Mouse (Mus musculus) R1 (cell line): ENCODE measurements around the gene Gm36176.
"Not testable (repeated sequence)": the region's sequence is repeated elsewhere in the genome, so short reads cannot be mapped to it uniquely, and the experiment has no call there.

ENCODE experiments used
- DNase-seq: peaks from one replicate; pipeline ENCODE4 v3.0.0-alpha.2; 2018; ENCODE audit warnings: low read depth, low spot score

Gm36176 gene

GRCm38 (mm10) chr10:77846503-77846902 is at the start of gene Gm36176:
Gene Gm36176 (plus strand): TSS chr10:77846803.
- no peak for DNase-seq

DNA sequence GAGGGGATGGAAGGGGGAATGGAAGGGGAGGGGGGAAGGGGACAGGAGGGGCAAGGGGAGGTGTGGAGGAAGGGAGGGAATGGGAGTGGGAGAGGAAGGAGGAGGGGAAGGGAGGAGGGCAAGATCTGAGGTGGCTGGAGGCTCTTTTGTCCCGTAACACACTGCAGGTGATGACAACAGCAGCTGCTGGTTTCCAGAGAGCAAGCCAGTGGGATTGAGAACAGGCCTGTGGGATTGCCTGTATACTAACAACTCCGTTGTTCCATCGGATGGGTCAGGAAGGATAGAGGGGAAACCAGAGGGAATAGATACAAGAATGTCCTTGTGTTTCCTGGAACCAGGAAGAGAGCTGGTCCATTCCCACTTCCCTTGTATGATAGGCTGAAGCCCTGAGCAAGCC is 48.9 kb upstream of the Gm36176 start:
- no peak for DNase-seq

DNA sequence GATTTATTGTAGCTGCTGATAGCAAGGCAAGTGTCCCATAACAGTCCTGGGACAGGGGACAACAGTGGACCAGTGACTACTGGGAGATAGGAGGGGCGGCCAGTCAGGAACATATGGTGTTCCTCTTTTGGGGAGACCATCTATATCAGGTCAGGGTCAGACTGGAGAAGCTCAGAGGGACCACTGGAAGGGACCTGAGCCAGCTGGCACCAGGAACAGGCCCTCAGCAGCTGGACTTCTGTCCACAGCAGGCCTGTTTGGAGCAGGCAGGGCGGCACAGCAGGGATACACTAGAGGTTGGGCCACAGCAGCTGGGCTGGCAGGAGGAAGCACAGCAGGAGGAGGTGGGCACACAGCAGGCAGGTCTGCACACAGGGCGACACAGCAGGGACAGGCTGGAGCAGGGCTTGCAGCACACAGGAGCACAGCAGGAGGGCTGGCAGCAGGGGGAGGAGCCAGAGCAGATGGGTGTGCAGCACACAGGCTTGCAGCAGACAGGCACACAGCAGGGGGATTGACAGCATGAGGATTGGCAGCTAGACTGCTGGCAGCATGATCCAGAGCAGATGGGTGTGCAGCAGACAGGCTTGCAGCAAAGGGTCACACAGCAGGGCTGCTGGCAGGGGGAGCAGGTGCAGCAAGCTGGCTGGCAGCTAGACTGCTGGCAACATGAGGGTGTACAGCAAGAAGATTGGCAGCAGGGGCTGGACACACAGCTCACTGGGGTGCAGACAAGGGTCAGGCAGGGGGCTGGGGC is 48.3 kb upstream of the Gm36176 start:
- DNase-seq = not testable (repeated sequence)

DNA sequence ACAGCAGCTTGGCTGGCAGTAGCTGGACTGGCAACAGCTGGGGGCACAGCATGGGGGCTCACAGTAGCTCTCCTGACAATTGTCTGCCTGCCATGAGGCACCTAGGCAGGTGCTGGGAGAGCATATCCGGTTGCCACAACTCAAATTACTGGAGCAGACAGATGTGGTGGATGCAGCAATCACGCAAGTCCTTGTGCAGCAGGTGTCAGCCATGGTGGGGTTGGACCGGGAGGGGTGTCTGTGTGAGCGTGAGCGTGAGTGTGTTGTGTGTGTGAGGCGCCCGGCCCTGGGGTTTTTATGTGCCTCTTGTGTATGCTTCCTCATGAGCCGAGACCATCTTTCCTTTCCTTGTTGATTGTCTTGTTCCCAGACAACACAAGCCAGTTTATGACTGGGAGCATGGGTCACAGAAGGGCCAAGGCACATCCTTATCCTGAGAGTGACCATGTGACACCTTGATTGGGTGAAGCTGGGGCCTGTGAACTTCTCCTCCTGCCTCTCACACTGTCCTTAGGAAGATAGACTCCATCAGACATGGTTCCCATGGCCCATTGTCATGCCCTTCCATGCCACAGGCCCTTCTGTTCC is 47.6 kb upstream of the Gm36176 start, which contains the start of gene Gm19668:
Gene Gm19668 (minus strand): TSS at position 213 of the 588 bp plus-strand sequence.
- DNase-seq = peak; percentile 11

GRCm38 (mm10) chr10:77804095-77804494 is 42.5 kb upstream of the Gm36176 start:
- no peak for DNase-seq

GRCm38 (mm10) chr10:77811743-77812142 is 34.9 kb upstream of the Gm36176 start, which contains the start of gene Gm9507:
Gene Gm9507 (minus strand): TSS chr10:77811843.
- no peak for DNase-seq

- DNase-seq = no peak
Observed at GRCm38 (mm10) chr10:77814382-77814781, 32.2 kb upstream of the Gm36176 start, which contains the start of gene Gm2696. Gene Gm2696 (plus strand): TSS chr10:77814682.

DNA sequence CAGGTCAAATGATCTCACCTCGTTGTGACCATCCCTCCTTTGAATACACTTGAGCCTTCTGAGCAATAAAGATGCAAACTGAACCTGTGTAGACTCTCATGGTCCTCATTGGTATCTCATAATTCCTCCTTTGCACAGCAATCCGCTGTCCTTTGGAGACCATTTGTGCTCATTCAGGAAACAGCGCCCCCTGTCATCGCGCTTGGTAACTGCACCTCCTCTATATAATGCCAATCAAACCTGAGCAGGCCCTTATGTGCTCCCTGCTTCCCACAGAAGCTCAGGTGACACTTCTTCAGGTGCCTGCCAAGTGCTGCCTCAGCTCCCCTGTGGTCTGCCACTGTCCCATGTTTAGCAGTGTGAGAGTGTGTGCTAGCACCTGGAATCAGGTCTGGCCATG is 31.1 kb upstream of the Gm36176 start:
- DNase-seq = peak; percentile 40

DNA sequence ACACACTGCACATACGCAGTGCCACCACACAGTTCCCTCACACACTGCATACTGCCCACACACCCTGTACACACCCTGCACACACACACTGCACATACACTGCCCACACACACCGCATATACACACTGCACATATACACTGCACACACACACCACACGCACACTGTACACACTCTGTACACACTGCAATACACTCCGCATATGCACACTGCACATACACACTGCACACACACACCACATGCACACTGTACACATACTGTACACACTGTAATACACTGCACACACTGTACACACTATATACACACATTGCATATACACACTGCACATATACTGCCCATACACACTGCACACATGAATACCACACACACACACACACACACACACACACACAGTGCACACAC is 28.1 kb upstream of the Gm36176 start:
- DNase-seq = no peak

- DNase-seq = no peak
Observed at GRCm38 (mm10) chr10:77819203-77819602, 27.4 kb upstream of the Gm36176 start.

DNA sequence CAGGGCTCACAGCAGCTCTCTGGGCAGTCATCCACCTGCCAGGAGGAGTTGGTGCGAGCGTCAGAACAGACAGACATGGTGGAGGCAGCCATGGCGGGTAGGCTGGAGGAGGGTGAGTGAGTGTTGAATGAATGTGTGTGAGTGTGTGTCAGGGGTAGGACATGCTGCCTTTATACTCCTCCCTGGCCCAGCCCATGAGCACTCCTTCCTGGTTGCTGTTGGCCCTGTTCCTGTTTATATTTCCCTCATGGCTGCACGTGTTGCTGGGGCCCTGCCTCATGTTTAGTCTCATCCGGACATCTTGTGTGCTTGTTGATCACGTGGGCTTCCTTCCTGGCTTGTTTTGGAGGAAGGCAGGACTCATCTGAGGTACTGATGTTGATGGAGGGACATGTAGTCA is 19.7 kb upstream of the Gm36176 start, which contains the start of gene Krtap10-4:
Gene Krtap10-4 (minus strand): TSS at position 145 of the 400 bp plus-strand sequence.
- DNase-seq = no peak

GRCm38 (mm10) chr10:77835647-77836046 is 11.0 kb upstream of the Gm36176 start, which contains the start of gene Krtap10-10:
Gene Krtap10-10 (plus strand): TSS chr10:77835947.
- DNase-seq = no peak

DNA sequence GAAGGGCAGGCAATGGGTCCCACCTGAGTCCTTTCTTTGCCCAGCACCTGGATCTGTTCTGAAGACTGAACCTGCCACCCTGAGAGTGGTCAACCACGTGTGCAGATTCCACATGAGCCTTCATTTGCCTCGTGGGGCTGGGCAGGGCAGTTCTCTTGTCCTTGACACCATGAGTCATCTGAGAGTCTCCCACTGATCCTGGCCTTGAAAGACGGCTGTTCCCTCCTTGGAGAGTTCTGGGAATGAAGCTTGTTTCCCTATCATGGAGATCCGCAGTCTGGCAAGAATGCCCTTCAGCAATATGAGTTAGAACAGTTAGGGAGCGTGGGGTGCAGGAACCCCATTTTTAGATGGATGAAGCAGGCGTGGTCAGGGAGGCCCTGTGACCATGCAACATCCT is 7.6 kb upstream of the Gm36176 start:
- no peak for DNase-seq

DNA sequence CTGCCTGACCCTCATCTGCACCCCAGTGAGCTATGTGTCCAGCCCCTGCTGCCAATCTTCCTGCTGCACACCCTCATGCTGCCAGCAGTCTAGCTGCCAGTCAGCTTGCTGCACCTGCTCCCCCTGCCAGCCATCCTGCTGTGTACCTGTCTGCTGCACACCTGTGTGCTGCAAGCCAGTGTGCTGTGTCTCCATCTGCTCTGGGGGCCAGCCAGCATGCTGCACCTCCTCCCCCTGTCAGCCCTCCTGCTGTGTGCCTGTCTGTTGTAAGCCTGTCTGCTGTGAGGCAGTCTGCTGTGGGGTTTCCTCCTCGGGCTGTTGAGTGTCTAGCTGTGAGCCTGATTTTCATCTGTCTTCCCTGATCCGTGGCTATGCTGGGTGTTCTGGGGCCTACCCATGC is 358 bp downstream of the Gm36176 start:
- DNase-seq = no peak

- DNase-seq = no peak
Observed at GRCm38 (mm10) chr10:77847538-77847937, 935 bp downstream of the Gm36176 start.

DNA sequence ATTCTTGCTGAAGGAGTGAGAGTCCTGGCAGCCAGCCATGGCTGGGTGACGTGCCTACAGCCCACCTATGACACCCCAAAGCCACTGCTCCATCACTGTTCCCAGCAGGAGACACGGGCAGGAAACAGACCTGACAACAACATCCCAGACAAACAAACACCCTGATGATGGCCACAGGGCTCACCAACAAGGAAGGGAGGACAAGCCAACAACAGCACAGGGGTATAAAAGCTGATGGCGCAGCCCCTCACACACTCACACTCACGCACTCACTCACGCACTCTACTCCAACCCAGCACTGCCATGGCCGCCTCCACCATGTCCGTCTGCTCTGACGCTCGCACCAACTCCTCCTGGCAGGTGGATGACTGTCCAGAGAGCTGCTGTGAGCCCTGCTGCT is 6.0 kb downstream of the Gm36176 start, which contains the start of gene Gm10318:
Gene Gm10318 (plus strand): TSS at position 301 of the 400 bp plus-strand sequence.
- DNase-seq = no peak

DNA sequence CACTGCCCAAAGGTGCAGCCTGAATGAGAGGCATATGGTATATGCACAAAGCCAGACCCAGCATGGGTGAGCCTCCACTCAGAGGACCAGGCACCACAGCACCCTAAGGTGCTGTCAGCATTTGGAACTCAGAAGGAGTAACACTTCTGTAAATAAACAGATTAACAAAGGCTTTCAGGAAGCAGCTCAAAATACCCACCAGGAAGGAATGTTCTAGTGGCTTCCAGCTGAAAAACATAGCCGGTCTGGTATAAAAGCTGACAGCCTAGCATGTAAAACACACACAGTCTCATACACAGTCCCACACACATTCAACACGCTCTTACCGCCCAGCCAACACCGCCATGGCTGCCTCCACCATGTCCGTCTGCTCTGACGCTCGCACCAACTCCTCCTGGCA is 15.1 kb downstream of the Gm36176 start, which contains the start of gene Gm3285:
Gene Gm3285 (plus strand): TSS at position 301 of the 400 bp plus-strand sequence.
- DNase-seq = no peak

DNA sequence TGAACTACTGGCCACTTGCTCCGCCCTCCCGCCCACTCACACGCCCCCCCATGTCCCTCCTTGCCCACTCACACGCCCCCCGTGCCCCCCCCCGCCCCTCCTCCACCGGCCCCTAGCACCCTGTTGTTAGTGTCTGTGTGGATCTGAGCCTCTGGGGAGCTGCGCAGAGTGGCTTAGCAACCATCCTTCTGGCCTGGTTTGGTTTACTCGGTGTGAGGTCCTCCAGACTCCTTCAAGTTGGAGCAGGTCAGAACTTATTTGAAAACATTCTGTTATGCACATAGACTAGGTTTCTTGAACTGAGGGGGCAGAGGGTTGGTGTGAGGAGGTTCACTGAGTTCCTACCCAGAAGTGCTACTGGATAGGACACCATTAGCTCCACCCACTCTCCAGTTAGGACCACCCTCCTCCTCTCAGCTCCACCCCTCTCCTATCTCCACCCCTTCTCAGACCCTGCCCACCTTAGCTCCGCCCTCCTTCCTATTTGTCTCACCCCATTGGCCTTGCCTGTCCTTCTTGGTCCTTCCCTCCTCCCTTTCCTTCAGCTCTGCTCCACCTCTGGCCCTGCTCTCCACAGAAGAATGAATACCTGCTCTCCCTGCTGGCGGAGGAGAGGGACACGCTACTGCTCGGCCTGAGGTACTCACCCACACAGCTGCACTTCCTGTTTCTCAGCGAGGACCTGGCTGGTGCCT is 17.6 kb downstream of the Gm36176 start:
- peak; percentile 93 for DNase-seq

- DNase-seq = no peak
Observed at GRCm38 (mm10) chr10:77864762-77865143, 18.1 kb downstream of the Gm36176 start.

DNA sequence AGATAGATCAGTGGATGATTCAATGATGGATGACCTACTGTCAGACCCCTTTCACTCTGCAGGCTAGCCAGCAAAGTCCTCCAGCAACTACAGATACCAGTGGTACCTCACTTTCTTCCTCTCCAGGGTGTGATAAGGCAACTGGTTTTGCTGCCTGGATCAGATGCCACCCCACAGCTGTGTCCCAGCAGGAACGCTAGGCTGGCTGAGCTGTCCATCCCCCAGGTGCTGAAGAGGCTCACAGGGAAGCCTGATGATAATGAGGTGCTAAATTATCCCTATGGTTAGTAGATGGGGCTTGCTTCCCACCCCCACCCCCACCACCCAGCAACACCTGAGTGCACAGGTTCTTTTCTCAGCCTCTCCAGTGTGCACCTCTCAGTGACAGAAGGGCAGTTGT is 20.9 kb downstream of the Gm36176 start:
- no peak for DNase-seq

DNA sequence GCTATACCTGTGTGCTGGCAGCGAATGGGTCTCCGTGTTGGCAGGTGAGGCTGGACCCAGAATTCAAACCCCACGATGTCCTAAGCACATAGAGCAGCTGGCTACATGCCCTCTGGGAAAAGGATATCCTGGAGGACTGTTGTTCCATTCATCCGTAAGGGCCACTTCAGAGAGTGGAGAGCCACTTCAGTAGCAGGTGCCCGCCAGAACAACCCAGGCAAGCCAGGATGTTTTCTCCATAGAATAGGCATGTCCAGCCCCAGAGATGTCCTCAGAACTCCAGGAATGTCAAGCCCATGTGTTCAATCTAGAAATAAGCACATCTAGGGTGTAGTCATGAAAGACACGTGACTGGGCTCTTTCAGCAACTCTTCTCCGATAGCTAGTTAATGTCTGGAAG is 23.0 kb downstream of the Gm36176 start:
- DNase-seq = no peak

DNA sequence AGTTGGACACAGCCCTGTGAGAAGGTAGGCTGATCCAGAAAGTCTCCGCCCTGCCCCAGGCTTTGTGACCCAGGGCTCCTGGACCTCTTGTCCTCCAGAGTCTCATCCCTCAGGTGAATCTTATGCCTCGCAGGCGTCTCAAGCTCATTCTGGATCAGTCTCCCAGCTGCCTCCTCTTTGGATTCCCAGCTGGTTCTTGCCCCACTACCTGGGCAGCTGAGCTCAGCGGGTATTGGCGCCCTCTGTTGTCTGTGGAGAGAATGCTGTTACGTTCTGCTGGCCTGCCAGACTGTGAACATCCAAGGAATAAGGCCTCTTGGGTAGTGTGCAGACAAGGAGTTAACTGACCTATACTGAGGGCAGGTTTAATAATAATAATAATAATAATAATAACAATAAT is 32.4 kb downstream of the Gm36176 start:
- DNase-seq = peak; percentile 25
